Mouse (Mus musculus) c-Kit-negative CD71-positive TER-119-positive erythroid progenitor cells, embryonic 14.5 days (primary cell): ENCODE data around the gene Ybx1.
"Not testable (repeated sequence)": the region's sequence is repeated elsewhere in the genome, so short reads cannot be mapped to it uniquely, and the experiment has no call there.

Source experiments
- DNase-seq: peaks from one replicate; pipeline ENCODE4 v3.0.0-alpha.2; 2013; ENCODE audit warnings: low read depth, low spot score

The Ybx1 gene

GRCm38 (mm10) chr4:119294415-119295133 is at the start of gene Ybx1:
Gene Ybx1, minus strand, starts transcription at chr4:119294604.
- peak; percentile 97 for DNase-seq

- DNase-seq: no peak
Observed at GRCm38 (mm10) chr4:119338861-119339361, 44.5 kb upstream of the Ybx1 start.

DNA sequence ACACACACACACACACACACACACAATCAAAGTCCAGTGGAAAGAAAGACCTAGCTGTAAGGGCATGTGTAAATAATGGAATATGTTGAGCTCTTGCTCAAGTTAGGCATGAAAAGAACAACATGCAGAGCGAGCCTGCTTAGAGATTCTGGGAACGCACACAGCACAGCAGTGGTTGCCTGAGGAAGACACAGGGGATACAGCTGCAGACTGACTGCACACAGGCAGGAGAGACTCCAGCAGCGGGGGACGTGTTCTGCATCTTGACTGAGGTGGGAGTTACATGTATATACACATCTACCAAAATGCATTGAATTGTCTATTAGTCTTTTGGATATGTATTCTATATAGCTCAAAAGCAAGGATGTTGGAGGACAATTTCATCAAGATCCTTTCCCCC is 44.0 kb upstream of the Ybx1 start:
- no peak for DNase-seq

DNA sequence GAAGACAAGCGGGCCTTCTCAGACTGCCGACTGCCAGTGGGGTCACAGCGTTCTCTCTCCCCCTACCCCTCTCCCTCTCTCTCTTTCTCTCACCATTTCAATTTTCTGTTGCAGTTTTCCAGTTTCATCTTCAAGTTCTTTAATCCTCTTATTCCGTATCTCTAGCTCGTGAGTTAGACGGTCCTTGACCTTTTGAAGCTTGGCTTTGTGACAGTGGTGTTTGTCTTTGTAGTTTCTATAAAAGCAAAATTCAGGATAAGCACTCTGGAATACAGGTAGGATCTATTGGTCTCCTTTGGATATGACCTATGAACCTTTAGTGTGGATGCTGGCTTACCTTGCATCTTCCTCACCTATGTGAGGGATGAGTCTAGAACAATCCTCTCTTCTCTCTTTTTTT is 39.1 kb upstream of the Ybx1 start:
- no peak for DNase-seq

- DNase-seq: no peak
Observed at GRCm38 (mm10) chr4:119320896-119321550, 26.6 kb upstream of the Ybx1 start.

DNA sequence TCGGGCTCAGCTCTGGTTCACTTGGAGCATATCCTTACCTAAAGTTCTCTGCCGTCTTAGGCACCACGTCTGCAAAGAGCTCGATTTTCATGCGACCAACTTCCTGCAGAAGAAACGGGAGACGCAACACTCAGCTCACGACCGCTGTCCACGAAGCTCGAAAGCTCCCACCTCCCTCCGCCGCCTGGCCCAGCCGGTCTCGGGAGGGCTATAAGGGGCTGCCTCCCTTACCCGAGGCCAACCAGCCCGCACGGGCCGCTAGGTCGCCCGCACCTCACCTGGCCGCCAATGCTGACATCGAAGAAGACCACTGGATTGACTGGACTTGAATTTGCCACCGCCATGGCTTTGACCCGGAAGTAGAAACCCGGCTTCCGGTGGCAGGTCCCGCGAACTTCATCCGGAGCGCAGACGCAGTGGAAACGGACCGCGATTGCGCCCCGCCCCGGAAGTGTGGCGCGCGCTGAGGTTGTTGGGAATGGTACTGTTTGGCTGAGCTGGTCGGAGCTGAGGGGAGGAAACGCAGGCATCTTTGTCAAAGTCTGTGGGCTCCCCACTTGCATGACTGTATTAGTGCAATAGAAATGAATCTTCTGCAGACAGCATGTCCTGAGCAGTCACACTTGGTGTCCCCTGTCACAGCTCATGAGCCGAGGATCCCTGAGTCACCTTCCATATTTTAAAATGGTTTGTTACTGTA is 25.9 kb upstream of the Ybx1 start, which contains the start of gene Ppih:
Ppih (minus strand) TSS at position 416 of the 700 bp plus-strand sequence.
- peak; percentile 82 for DNase-seq

- no peak for DNase-seq
Observed at GRCm38 (mm10) chr4:119313756-119314155, 19.4 kb upstream of the Ybx1 start.

GRCm38 (mm10) chr4:119305418-119305817 is 11.0 kb upstream of the Ybx1 start:
- DNase-seq: no peak

GRCm38 (mm10) chr4:119303291-119303690 is 8.9 kb upstream of the Ybx1 start:
- no peak for DNase-seq

GRCm38 (mm10) chr4:119301777-119302176 is 7.4 kb upstream of the Ybx1 start:
- no peak for DNase-seq

GRCm38 (mm10) chr4:119300761-119301160 is 6.4 kb upstream of the Ybx1 start:
- DNase-seq: no peak

DNA sequence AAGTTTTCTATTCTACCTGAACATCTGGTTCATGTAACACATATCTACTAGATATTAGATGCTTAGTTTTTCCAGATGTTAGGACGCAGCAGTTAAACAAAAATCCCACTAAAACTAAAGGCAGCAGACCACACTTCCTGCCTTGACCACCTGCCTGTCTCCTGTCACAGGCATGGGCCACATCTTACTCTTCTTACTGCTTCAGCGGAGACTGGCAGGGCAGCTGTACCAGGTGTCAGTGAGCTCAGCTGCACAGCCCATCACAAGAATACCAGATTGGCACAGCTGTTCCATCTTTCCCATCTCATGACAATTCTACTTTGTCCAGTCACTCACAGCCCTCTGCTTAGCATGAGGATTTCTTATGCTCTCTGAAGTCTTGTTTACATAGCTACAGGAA is 3.0 kb upstream of the Ybx1 start:
- no peak for DNase-seq

- DNase-seq: no peak
Observed at GRCm38 (mm10) chr4:119295134-119295453, 690 bp upstream of the Ybx1 start.

- no peak for DNase-seq
Observed at GRCm38 (mm10) chr4:119293574-119294258, 688 bp downstream of the Ybx1 start.

DNA sequence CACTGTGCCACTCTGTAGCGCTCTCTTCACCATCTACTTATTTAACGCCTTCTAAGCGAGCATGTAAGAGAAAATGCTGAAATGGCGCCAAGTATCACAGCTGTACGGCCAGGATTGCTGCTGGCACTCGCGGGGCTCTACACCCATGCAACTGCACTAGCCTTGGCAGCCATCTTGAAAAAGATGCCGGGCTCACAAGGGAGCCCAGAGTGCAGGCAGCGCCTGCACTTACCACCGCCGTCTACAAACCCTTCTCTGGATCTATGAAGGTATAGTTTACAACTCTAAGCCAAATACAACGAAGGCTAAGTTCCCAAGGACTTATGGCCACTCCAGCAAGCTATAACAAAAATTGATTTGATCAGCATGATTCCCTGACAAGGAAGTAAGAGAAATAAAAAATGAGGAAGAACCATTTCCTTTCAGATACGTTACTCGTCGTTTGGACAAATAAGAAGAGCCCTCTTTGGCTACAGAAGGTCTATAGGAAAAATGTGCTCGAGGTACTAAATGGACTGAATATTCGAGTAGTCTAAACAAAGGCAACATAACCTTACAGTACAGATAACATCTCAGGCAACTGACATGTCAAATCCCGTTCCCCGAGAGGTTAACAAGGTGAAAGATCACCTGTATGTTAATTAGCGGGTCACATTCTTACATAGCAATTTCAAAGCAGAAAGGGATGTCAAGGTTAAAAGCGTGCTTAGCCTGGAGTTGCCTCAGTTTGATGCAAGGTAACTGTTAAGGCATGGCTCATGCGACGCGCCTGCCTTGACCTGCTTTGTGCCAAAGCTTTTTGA is 1.4 kb downstream of the Ybx1 start:
- peak; percentile 45 for DNase-seq

DNA sequence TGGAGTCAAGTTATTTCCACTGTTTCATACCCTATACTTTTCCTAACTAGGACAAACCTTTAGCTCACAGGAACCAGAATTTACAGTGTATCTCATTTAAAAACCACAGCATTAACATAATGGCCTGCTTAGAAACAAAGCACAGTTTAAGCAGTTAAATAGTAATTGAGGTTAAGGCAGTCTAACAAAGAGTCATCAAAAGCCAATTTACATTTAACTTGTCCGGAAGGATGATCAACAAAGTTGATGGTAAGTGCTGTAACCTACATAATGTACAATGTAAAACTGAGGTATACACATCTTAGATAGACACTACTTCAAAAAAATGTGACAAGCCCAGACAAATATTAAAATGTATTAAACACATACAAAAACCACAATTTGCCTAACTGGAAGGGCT is 2.5 kb downstream of the Ybx1 start:
- DNase-seq: no peak

- DNase-seq: no peak
Observed at GRCm38 (mm10) chr4:119285336-119285735, 9.1 kb downstream of the Ybx1 start.

DNA sequence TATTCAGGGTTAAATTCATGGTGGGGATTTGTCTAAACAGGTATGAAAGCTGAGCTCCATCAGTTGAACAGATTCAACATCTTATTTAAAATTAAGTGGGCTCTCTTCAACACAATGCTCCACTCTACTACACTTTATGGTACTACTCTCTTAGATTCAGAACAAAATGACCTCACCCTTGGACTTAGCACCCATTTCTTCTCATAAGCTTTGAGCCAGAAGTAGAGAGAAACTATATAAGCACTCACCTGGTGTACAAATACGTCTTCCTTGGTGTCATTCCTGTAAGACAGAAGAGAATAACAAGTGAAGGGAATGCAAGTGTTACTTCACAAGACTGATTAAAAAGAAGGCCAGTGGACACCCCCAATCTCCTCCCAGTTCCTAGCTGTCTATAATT is 9.5 kb downstream of the Ybx1 start:
- DNase-seq: no peak

- DNase-seq: not testable (repeated sequence)
Observed at GRCm38 (mm10) chr4:119278784-119279183, 15.6 kb downstream of the Ybx1 start.

GRCm38 (mm10) chr4:119275726-119276125 is 18.7 kb downstream of the Ybx1 start:
- DNase-seq: no peak

DNA sequence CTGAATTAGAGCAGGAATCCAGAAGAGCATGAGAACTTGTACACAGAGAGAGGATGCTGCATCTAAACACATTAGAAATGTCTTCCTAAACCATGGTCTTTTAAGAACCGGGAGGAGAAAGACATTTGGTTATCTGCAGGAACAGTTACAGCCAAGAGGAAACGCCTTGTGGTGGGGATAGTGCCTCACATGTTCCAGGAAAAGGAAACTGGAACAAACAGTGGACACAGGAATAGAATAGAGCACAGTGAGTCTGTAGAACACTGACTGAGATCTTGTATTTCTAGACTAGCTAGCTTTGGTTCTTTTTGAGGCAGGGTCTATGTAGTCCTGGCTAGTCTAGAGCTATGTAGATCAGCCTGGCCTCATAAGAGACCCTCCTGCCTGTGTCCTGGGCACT is 19.2 kb downstream of the Ybx1 start:
- DNase-seq: no peak
